Mouse (Mus musculus) lung, postnatal 0 days (tissue): ENCODE data around the gene Nipal1. TPM values are rescaled to one million over a fixed set of nuclear protein-coding genes. Genes with fewer than 3 reads are reported as not detected.

Experiments
- ATAC-seq: fragments of 200-750 bp; cut with Nextera tagmentation; 2 replicates; pipeline ENCODE4 v1.8.0; 2017; ENCODE audit warnings: moderate library complexity
- DNase-seq: peaks from one replicate; pipeline ENCODE4 v3.0.0-alpha.2; 2016; ENCODE audit warnings: low spot score
- H3K27ac ChIP-seq: fragments of 300-500 bp; sonication (generic); 2 replicates; pipeline ENCODE4 v1.5.1; 2014; ENCODE audit warnings: antibody characterized with exemption, mild to moderate bottlenecking, low read length, mixed read lengths
- H3K27me3 ChIP-seq: fragments of 300-500 bp; sonication (generic); replicated peaks from 2 replicates; pipeline ENCODE4 v1.6.1; 2014; ENCODE audit warnings: low read length, mixed read lengths; ENCODE audit not compliant: insufficient read depth
- H3K36me3 ChIP-seq: fragments of 300-500 bp; sonication (generic); 2 replicates; pipeline ENCODE4 v1.6.1; 2014; ENCODE audit warnings: low read length, mixed read lengths; ENCODE audit not compliant: insufficient read depth
- H3K4me1 ChIP-seq: fragments of 300-500 bp; sonication (generic); 2 replicates; pipeline ENCODE4 v1.6.1; 2014; ENCODE audit warnings: antibody characterized with exemption, low read depth, low read length, mixed read lengths; ENCODE audit not compliant: insufficient read depth
- H3K4me2 ChIP-seq: fragments of 300-500 bp; sonication (generic); replicated peaks from 2 replicates; pipeline ENCODE4 v1.6.1; 2014; ENCODE audit warnings: low read depth, mild to moderate bottlenecking, low read length, moderate library complexity, mixed read lengths
- H3K4me3 ChIP-seq: fragments of 300-500 bp; sonication (generic); 2 replicates; pipeline ENCODE4 v1.5.1; 2014; ENCODE audit warnings: low read depth, low read length
- H3K9ac ChIP-seq: fragments of 300-500 bp; sonication (generic); replicated peaks from 2 replicates; pipeline ENCODE4 v1.6.1; 2014; ENCODE audit warnings: low read depth, mild to moderate bottlenecking
- H3K9me3 ChIP-seq: fragments of 300-500 bp; sonication (generic); 2 replicates; pipeline ENCODE4 v1.6.1; 2016; ENCODE audit warnings: low read length, mixed read lengths
- CTCF ChIP-seq: IDR thresholded peaks from 2 replicates; pipeline ENCODE4 v1.5.1; 2016; ENCODE audit warnings: antibody characterized with exemption, mild to moderate bottlenecking
- EP300 ChIP-seq: IDR thresholded peaks from 2 replicates; pipeline ENCODE4 v1.6.1; 2016; ENCODE audit warnings: antibody characterized with exemption, mild to moderate bottlenecking, control low read depth
- WGBS: fragments of 180-500 bp; shearing (Covaris S2); extraction: QIAGEN DNeasy Blood & Tissue Kit; methylation state at CpG from one replicate; pipeline ENCODE4 v1.1.7; 2014; 5-methylcytosine and 5-hydroxymethylcytosine counted together
- polyA plus RNA-seq: library from polyadenylated mRNA; unstranded; fragments of >200 nt; fragmentation: Nextera tagmentation; extraction: Ambion mirVana; gene quantifications from 2 replicates; pipeline ENCODE4 v1.2.1, GENCODE M21; 2015

The Nipal1 gene
- polyA plus RNA-seq, 1 experiment from 2014 or later, result 11.0 TPM

DNA sequence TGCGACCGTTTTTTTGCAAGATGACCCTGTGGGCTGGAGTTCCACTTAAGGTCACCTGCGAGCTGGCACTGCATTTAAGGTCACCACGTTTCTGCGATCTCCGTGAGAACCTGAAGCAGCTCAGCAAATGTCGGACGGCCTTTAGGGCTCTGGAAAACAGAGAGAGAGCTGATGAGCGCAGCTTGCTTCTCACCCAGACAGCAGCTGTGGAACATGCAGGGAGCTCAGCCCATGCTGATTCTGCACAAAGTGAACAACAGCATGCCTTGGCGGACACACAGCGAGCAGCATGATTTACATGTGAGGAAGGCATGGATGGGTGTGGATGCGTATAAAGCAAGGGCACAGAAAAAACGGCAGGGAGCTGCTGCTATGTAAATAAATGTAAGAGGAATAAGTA is 48.9 kb downstream of the Nipal1 start:
- no peak overlapping the region for H3K4me2 ChIP-seq
- no peak for DNase-seq
- no peaks in the 10 kb centered on the region for H3K9me3 ChIP-seq
- TF ChIP-seq EP300 (no peak), CTCF (no peak)
- no peak overlapping the region for H3K27ac ChIP-seq
- no peak overlapping the region for H3K4me3 ChIP-seq
- H3K36me3 ChIP-seq, result no peaks in the 10 kb centered on the region
- no peak overlapping the region for H3K9ac ChIP-seq
- H3K27me3 ChIP-seq, result no peaks in the 10 kb centered on the region
- no peak for ATAC-seq
- no peaks in the 10 kb centered on the region for H3K4me1 ChIP-seq
- WGBS, result 61% methylated on average over 13 of the region's 13 CpGs

DNA sequence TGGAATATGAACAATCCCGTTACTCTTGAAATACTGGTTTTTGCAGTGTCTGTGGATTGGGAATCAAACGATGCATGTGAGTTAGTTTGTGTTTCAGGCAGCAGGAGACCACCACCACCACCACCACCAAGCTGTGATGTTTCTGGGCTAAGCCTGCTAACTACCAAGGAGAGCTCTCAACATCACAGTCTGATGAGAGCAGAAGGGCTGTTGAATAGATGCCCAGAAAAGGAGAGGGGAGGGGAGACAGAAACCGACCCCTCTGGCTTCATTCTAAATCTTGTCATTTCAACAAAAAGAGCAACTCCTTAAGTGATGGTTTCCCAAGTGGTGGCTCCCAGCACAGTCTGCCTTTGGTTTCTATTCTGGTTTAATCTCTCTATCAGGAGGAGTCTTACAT is 50.7 kb downstream of the Nipal1 start:
- Histone ChIP-seq H3K4me2 (no peak overlapping the region), H3K27ac (no peak overlapping the region), H3K9me3 (no peaks in the 10 kb centered on the region), H3K36me3 (no peaks in the 10 kb centered on the region), H3K9ac (no peak overlapping the region), H3K27me3 (no peaks in the 10 kb centered on the region), H3K4me1 (no peaks in the 10 kb centered on the region), H3K4me3 (no peak overlapping the region)
- no peak for ATAC-seq
- TF ChIP-seq EP300, result no peak
- TF ChIP-seq CTCF, result no peak
- DNase-seq, result no peak
- 52% methylated on average over 3 of the region's 3 CpGs for WGBS

GRCm38 (mm10) chr5:72698818-72699499 is 51.4 kb downstream of the Nipal1 start:
- Histone ChIP-seq H3K4me2 (no peak overlapping the region), H3K36me3 (no peaks in the 10 kb centered on the region), H3K4me3 (no peak overlapping the region), H3K27ac (no peak overlapping the region), H3K4me1 (no peaks in the 10 kb centered on the region), H3K27me3 (no peaks in the 10 kb centered on the region), H3K9me3 (no peaks in the 10 kb centered on the region), H3K9ac (no peak overlapping the region)
- TF ChIP-seq EP300 (no peak), CTCF (no peak)
- 66% methylated on average over 7 of the region's 7 CpGs for WGBS
- ATAC-seq (no peak), DNase-seq (no peak)

DNA sequence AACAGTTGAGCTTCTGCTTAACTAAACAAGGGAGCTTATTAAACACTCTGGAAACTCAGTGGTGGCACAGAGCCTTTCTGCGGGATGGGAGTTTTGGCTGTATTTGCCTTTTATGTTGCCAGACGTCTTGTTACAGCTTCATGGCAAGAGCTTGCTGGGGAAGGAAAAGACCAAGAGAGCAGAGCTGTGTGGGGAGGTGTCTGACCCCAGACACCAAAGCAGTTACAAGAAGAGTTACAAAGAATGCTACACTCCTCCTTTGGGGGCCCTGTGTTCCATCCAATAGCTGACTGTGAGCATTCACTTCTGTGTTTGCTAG is 51.9 kb downstream of the Nipal1 start:
- Histone ChIP-seq H3K9me3 (no peaks in the 10 kb centered on the region), H3K4me2 (no peak overlapping the region), H3K27me3 (no peaks in the 10 kb centered on the region), H3K4me1 (no peaks in the 10 kb centered on the region), H3K27ac (no peak overlapping the region), H3K36me3 (no peaks in the 10 kb centered on the region), H3K4me3 (no peak overlapping the region), H3K9ac (no peak overlapping the region)
- DNase-seq (no peak), ATAC-seq (no peak)
- TF ChIP-seq CTCF, result no peak
- TF ChIP-seq EP300, result no peak
- WGBS, result 48% methylated on average over 2 of the region's 2 CpGs

DNA sequence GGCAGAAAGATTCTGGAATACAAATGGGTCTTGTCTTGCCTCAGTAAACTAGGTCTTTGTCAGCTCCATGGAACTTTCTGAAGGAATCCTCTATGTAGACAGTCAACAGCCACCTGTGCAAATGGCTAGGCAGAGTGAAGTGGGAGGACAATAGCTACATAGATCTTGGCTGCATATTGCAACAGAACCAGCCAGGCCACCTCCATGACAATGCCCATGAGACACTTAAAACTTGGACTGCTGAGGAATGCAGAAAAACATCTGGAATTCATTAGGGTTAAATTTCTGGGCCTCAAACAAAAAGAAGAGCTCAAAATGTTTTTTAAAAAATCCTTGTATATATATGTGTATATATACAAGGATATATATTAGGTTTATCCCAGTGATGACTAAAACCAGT is 54.6 kb downstream of the Nipal1 start:
- Histone ChIP-seq H3K36me3 (no peaks in the 10 kb centered on the region), H3K4me3 (no peak overlapping the region), H3K9ac (no peak overlapping the region), H3K4me1 (no peaks in the 10 kb centered on the region), H3K4me2 (no peak overlapping the region), H3K9me3 (0 out of 2 replicates have a peak, but pooled peaks cover 3% of the 10 kb centered on the region), H3K27ac (no peak overlapping the region), H3K27me3 (no peaks in the 10 kb centered on the region)
- ATAC-seq (no peak), DNase-seq (no peak)
- no peak for TF ChIP-seq CTCF
- TF ChIP-seq EP300, result no peak

GRCm38 (mm10) chr5:72706095-72706494 is 58.5 kb downstream of the Nipal1 start:
- 59% methylated on average over 10 of the region's 10 CpGs for WGBS
- ATAC-seq, result no peak
- H3K27ac ChIP-seq, result no peak overlapping the region
- H3K4me2 ChIP-seq, result no peak overlapping the region
- H3K36me3 ChIP-seq, result no peaks in the 10 kb centered on the region
- TF ChIP-seq EP300 (no peak), CTCF (no peak)
- DNase-seq, result no peak
- H3K27me3 ChIP-seq, result no peaks in the 10 kb centered on the region
- no peaks in the 10 kb centered on the region for H3K4me1 ChIP-seq
- no peak overlapping the region for H3K4me3 ChIP-seq
- no peak overlapping the region for H3K9ac ChIP-seq
- H3K9me3 ChIP-seq, result 0 out of 2 replicates have a peak, but pooled peaks cover 3% of the 10 kb centered on the region

DNA sequence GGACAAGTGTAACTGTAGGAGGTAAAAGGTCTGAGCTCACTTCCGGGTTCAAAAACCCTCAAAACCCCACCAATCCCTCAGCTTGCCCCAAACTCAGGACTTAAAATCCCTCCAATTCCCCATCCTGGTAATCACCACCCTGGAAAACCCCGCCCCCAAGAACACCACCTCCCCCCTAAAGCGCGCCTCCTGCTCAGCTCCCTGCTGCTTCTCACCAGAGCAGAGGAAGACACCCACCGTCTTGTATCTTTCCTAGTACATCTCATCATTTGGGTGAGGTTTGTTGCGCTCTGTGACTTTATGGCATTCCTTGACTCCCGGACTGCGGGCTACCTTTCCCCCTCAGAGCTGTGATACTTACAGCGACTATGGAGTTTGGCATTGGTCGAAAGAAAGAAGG is 59.1 kb downstream of the Nipal1 start:
- DNase-seq, result no peak
- no peak overlapping the region for H3K4me3 ChIP-seq
- no peak overlapping the region for H3K4me2 ChIP-seq
- no peak for ATAC-seq
- H3K9ac ChIP-seq, result no peak overlapping the region
- no peak overlapping the region for H3K27ac ChIP-seq
- H3K9me3 ChIP-seq, result 0 out of 2 replicates have a peak, but pooled peaks cover 3% of the 10 kb centered on the region
- H3K36me3 ChIP-seq, result no peaks in the 10 kb centered on the region
- WGBS, result 63% methylated on average over 10 of the region's 10 CpGs
- H3K4me1 ChIP-seq, result no peaks in the 10 kb centered on the region
- no peaks in the 10 kb centered on the region for H3K27me3 ChIP-seq
- TF ChIP-seq CTCF (no peak), EP300 (no peak)
